Mouse (Mus musculus): ENCODE results near the gene Olfr532. TPM values are rescaled to one million over a fixed set of nuclear protein-coding genes. Genes with fewer than 3 reads are reported as not detected.
"Not testable (repeated sequence)": the region's sequence is repeated elsewhere in the genome, so short reads cannot be mapped to it uniquely, and the experiment has no call there.

The Olfr532 gene
- total RNA-seq (2015) (not detected in 2 replicates), total RNA-seq (2017) (not detected in 2 replicates)

DNA sequence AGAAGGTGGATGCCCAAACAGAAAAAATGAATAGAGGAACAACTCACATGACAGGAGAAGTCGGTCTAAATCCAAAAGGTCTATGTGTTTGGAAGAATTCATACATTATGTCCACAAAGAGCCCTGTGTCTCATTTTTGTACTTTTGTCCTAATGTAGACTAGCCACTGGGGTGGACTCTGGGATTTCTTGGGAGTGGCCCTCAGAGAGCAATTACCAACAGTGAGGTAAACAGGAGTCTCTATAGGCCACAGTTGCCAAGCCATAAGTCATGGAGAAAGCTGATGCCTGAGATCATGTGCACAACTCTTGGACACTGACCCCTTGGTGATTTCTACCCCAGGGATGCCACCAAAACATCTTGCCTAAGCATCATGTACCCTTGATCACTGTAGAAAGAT is at the start of gene Olfr532:
Olfr532 (minus strand) TSS at position 101 of the 400 bp plus-strand sequence.
- no peak for ATAC-seq (ENCODE audit: poor library complexity, severe bottlenecking)

DNA sequence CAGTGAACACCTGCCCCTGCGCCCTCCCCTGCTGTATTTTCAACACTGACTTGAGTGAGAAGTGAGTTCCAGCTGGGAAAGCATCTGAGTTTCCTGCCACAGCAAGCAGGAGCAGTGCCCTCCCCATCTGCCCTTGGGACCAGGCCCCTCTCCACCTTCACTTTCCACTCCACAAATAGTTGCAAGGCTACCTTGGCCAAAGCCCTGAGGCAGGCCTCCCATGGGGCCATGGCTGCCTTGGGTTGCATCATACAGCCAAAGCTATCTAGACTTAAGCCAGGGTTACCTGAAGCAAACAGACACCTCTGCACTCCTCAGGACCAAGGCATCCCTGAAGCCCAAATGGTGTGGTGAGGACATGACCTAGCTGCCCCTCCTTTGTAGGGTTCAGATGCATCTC is 41.6 kb upstream of the Olfr532 start, which contains the start of gene Olfr533:
Olfr533 (plus strand) TSS at position 301 of the 400 bp plus-strand sequence.
- not testable (repeated sequence) for ATAC-seq (ENCODE audit: poor library complexity, severe bottlenecking)

DNA sequence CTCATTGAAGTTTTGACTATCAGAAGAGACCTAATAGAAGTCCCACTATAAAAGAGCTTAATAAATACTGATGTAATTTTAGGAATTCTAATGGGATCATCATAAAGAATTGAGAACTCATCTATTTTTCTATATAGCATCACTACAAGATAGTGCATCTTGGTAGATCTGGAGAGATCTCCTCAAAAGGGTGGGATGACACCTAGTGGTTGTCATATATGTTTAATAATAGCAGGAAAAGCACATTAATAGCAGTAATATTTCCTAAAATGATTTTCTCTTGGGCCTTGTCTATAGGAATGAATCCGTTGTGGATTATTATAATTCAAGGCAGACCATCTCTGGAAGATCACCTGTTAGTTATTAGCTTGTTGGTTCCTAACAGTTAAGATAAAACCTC is 21.7 kb upstream of the Olfr532 start:
- ATAC-seq (ENCODE audit: poor library complexity, severe bottlenecking) = no peak

DNA sequence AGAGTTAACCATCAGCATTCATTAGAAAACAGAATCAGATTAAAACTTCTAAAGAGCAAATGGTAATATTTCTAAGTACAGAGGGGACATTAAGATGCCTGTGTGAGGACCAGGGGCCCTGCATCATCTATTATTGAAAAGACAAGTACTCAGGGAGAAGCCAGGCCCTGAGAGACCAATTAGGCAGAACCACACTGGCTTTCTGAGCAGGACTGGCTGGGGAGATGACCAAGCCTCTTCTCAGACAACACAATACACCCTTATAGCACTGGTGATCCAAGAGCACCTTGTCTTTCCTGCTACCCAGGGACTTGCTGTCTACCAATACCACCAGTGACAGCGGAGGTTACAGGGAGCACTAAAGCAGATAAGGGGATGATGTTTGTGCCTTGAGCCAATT is 18.6 kb downstream of the Olfr532 start, which contains the start of gene Olfr531:
Olfr531 (minus strand) TSS at position 101 of the 400 bp plus-strand sequence.
- ATAC-seq (ENCODE audit: poor library complexity, severe bottlenecking) = no peak

DNA sequence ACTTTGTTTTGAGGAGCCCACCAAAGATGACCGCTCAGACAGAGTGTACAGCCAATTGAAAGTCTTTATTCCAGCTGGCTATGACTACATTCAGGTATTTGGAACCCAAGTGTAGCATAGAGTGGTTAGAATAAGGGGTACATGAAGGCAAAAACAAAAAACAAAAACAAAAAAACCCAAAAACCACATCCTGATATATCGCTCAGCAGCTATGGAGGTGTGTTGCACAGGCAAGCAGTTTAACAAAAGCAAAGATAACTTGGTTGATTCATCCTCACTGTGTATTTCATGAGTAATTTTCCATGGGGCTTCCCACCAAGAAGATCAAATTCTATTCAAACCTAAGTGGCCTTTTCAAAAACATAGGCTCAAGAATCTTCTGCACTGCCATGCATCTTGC is 44.5 kb downstream of the Olfr532 start:
- ATAC-seq (ENCODE audit: poor library complexity, severe bottlenecking) = no peak

DNA sequence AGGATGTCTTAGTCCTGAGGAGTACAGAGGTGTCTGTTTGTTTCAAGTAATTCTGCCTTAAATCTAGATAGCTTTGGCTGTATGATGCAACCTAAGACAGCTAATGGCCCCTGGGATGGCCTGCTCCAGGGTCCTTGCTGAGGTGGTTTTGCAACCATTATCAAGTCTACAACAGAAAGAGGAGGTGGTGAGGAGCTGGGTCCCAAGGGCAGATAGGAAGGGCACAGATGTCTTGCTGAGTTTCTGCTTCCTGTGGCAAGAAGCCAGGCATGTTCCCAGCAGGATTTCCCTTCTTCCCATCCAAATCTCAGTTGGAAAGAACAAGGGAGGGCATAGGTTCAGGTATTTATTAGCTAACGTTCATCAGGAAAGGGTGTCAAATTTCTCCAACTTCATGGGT is 45.2 kb downstream of the Olfr532 start, which contains the start of gene Olfr530:
Olfr530 (minus strand) TSS at position 101 of the 400 bp plus-strand sequence.
- ATAC-seq (ENCODE audit: poor library complexity, severe bottlenecking) = no peak

DNA sequence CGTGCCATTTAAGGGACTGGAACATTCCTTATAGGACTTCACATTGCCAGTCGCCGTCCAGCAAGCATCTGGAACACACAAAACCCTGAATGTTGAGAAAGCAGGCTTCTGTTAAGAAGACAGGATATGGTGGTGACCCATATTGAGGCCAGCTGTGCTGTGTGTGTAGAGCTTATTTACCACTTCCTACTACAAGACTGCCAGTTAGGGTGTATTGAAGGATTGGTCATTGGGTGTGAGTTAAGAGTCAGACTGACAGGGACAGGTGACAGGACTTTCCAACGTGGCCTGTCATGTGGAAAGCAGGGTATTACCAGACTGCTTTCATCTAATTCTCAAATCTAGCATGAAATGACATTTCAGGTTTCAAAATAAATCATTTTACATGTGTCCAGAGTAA is 47.1 kb downstream of the Olfr532 start:
- ATAC-seq (ENCODE audit: poor library complexity, severe bottlenecking) = 0 out of 2 replicates have a peak, but pooled peaks have one; percentile 30

Other genes with a start within 250 kb of the Olfr532 start
- not detected in 2 replicates for gene Olfr523, start 248.4 kb downstream of the Olfr532 start, total RNA-seq (2015)
- not detected in 2 replicates for gene Olfr523, start 248.4 kb downstream of the Olfr532 start, total RNA-seq (2017)
- not detected in 2 replicates for gene Olfr524, start 215.7 kb downstream of the Olfr532 start, total RNA-seq (2015)
- not detected in 2 replicates for gene Olfr524, start 215.7 kb downstream of the Olfr532 start, total RNA-seq (2017)
- 0.11 and 0.41 TPM in 2 replicates for gene Cd163l1, start 203.4 kb downstream of the Olfr532 start, total RNA-seq (2015)
- 0.44 and 0.61 TPM in 2 replicates for gene Cd163l1, start 203.4 kb downstream of the Olfr532 start, total RNA-seq (2017)
- gene 5830411N06Rik, start 174.4 kb downstream of the Olfr532 start, total RNA-seq (2015) = not detected in 2 replicates
- gene 5830411N06Rik, start 174.4 kb downstream of the Olfr532 start, total RNA-seq (2017) = 0.33 TPM in 1 of 2 replicates, not detected in the other
- gene Olfr525, start 100.8 kb downstream of the Olfr532 start, total RNA-seq (2015) = not detected in 2 replicates
- not detected in 2 replicates for gene Olfr525, start 100.8 kb downstream of the Olfr532 start, total RNA-seq (2017)
- gene Olfr527, start 87.6 kb downstream of the Olfr532 start, total RNA-seq (2015) = not detected in 2 replicates
- gene Olfr527, start 87.6 kb downstream of the Olfr532 start, total RNA-seq (2017) = not detected in 2 replicates
- gene Olfr60, start 60.0 kb downstream of the Olfr532 start, total RNA-seq (2015) = 0.11 TPM in 1 of 2 replicates, not detected in the other
- gene Olfr60, start 60.0 kb downstream of the Olfr532 start, total RNA-seq (2017) = not detected in 2 replicates
- gene Olfr530, start 45.3 kb downstream of the Olfr532 start, total RNA-seq (2015) = not detected in 2 replicates
- not detected in 2 replicates for gene Olfr530, start 45.3 kb downstream of the Olfr532 start, total RNA-seq (2017)
- not detected in 2 replicates for gene Olfr531, start 18.7 kb downstream of the Olfr532 start, total RNA-seq (2015)
- not detected in 2 replicates for gene Olfr531, start 18.7 kb downstream of the Olfr532 start, total RNA-seq (2017)
- not detected in 2 replicates for gene Olfr533, start 41.7 kb upstream of the Olfr532 start, total RNA-seq (2015)
- not detected in 2 replicates for gene Olfr533, start 41.7 kb upstream of the Olfr532 start, total RNA-seq (2017)
- not detected in 2 replicates for gene Olfr535, start 62.6 kb upstream of the Olfr532 start, total RNA-seq (2015)
- not detected in 2 replicates for gene Olfr535, start 62.6 kb upstream of the Olfr532 start, total RNA-seq (2017)
- gene Olfr536, start 85.8 kb upstream of the Olfr532 start, total RNA-seq (2015) = not detected in 2 replicates
- not detected in 2 replicates for gene Olfr536, start 85.8 kb upstream of the Olfr532 start, total RNA-seq (2017)
- gene Olfr538, start 146.2 kb upstream of the Olfr532 start, total RNA-seq (2015) = not detected in 2 replicates
- gene Olfr538, start 146.2 kb upstream of the Olfr532 start, total RNA-seq (2017) = not detected in 2 replicates
- gene Olfr46, start 179.6 kb upstream of the Olfr532 start, total RNA-seq (2015) = not detected in 2 replicates
- gene Olfr46, start 179.6 kb upstream of the Olfr532 start, total RNA-seq (2017) = 0.04 TPM in 1 of 2 replicates, not detected in the other
- gene Olfr61, start 207.3 kb upstream of the Olfr532 start, total RNA-seq (2015) = not detected in 2 replicates
- not detected in 2 replicates for gene Olfr61, start 207.3 kb upstream of the Olfr532 start, total RNA-seq (2017)
- gene Olfr53, start 224.8 kb upstream of the Olfr532 start, total RNA-seq (2015) = not detected in 2 replicates
- not detected in 2 replicates for gene Olfr53, start 224.8 kb upstream of the Olfr532 start, total RNA-seq (2017)
- gene Olfr539, start 238.3 kb upstream of the Olfr532 start, total RNA-seq (2015) = not detected in 2 replicates
- not detected in 2 replicates for gene Olfr539, start 238.3 kb upstream of the Olfr532 start, total RNA-seq (2017)

All from megakaryocyte, adult 5-6 weeks (primary cell).